Mouse (Mus musculus) cerebellum, adult 2 months (tissue): ENCODE data around the gene Glb1l2. TPM values are rescaled to one million over a fixed set of nuclear protein-coding genes. Genes with fewer than 3 reads are reported as not detected.
A peak's percentile ranks its signal among the peaks of the same experiment; 100 is the strongest.

Source experiments
- DNase-seq, 2 experiments: peaks; one replicate each; pipeline ENCODE4 v3.0.0; 2021
- H3K27ac ChIP-seq: fragments of 200-500 bp; 2 replicates; pipeline ENCODE4 v1.5.1; 2012; ENCODE audit warnings: low read length, control low read depth, inconsistent platforms; ENCODE audit not compliant: insufficient read depth
- H3K27me3 ChIP-seq: fragments of 200-500 bp; 2 replicates; pipeline ENCODE4 v1.6.1; 2012; ENCODE audit warnings: inconsistent platforms, mild to moderate bottlenecking, low read length, moderate library complexity; ENCODE audit not compliant: control insufficient read depth, insufficient read depth
- H3K4me1 ChIP-seq: fragments of 200-500 bp; 2 replicates; pipeline ENCODE4 v1.6.1; 2011; ENCODE audit warnings: low read length; ENCODE audit not compliant: control insufficient read depth, insufficient read depth
- H3K4me3 ChIP-seq: fragments of 200-500 bp; replicated peaks from 2 replicates; pipeline ENCODE3; 2011; ENCODE audit warnings: mild to moderate bottlenecking, low read depth, low read length, control low read depth; ENCODE audit not compliant: insufficient read depth
- CTCF ChIP-seq: fragments of 200-500 bp; IDR thresholded peaks from 2 replicates; pipeline ENCODE4 v1.5.1; 2011; ENCODE audit warnings: low read depth, mild to moderate bottlenecking, control low read depth, low read length, moderate library complexity, borderline replicate concordance; ENCODE audit not compliant: insufficient read depth
- POLR2A ChIP-seq: fragments of 200-500 bp; IDR thresholded peaks from 2 replicates; pipeline ENCODE4 v1.6.1; 2011; ENCODE audit warnings: low read length, control low read depth, borderline replicate concordance; ENCODE audit not compliant: insufficient read depth
- WGBS: fragments of 180-500 bp; shearing (Covaris S2); methylation state at CpG from one replicate; pipeline ENCODE4 v1.1.7; 2018; 5-methylcytosine and 5-hydroxymethylcytosine counted together
- polyA plus RNA-seq: library from polyadenylated mRNA; depleted of rRNA; stranded (reverse); fragments of >200 nt; gene quantifications from 2 replicates; pipeline ENCODE4 v1.2.3, GENCODE M21; 2012; rRNA removed

Glb1l2 gene
- polyA plus RNA-seq, result 0.64 and 1.2 TPM in 2 replicates

- Histone ChIP-seq H3K27me3 (no peaks in the 10 kb centered on the region), H3K4me1 (peaks cover 3% of the 10 kb centered on the region; the same call in 1 of the 2 replicates), H3K4me3 (peak within 1 kb of the TSS; percentile 7), H3K27ac (no peak within 1 kb of the TSS)
- peak; percentile 69 to 77 for DNase-seq
- no peak for TF ChIP-seq POLR2A
- no peak for TF ChIP-seq CTCF
- WGBS, result 1% methylated on average over 33 of the region's 33 CpGs
These were observed at the start of gene Glb1l2 for GRCm38 (mm10) chr9:26805935-26806666. TSS of gene Glb1l2 (minus strand) at chr9:26806468.

- H3K4me1 ChIP-seq, result no peaks in the 10 kb centered on the region
- no peaks in the 10 kb centered on the region for H3K27me3 ChIP-seq
- no peak for TF ChIP-seq POLR2A
- no peak for TF ChIP-seq CTCF
- no peak overlapping the region for H3K4me3 ChIP-seq
- no peak for DNase-seq
- WGBS, result 85% methylated on average over 3 of the region's 3 CpGs
- H3K27ac ChIP-seq, result no peak overlapping the region
These were observed 24.8 kb upstream of the Glb1l2 start for GRCm38 (mm10) chr9:26831089-26831488.

DNA sequence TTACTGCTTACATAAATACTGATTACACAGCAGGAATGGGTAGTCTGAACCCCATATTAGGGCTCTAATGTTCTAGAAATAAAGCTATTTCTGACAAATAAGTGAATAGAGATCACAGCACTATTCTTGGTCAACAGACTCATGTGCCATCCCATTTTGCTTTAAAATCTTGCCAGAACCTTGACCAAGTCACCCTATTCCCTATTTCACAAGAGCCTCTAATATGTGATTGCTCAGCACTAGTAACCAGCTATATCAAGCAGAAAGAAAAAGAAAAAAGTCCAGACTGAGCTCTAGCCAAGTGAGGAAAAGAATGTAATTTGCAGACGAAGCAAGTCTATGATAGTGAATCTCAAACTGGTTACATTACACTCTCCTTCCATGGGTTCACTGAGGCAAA is 13.7 kb upstream of the Glb1l2 start:
- WGBS, result 76% methylated on average over 1 of the region's 1 CpGs
- H3K27me3 ChIP-seq, result no peaks in the 10 kb centered on the region
- no peak for DNase-seq
- TF ChIP-seq POLR2A (no peak), CTCF (no peak)
- H3K27ac ChIP-seq, result no peak overlapping the region
- H3K4me3 ChIP-seq, result no peak overlapping the region
- no peaks in the 10 kb centered on the region for H3K4me1 ChIP-seq

- WGBS, result 86% methylated on average over 2 of the region's 2 CpGs
- Histone ChIP-seq H3K4me1 (peaks cover 3% of the 10 kb centered on the region; the same call in 1 of the 2 replicates), H3K27me3 (no peaks in the 10 kb centered on the region), H3K27ac (no peak overlapping the region), H3K4me3 (no peak overlapping the region)
- DNase-seq, result no peak
- TF ChIP-seq POLR2A, result no peak
- no peak for TF ChIP-seq CTCF
These were observed 2.5 kb upstream of the Glb1l2 start for GRCm38 (mm10) chr9:26808735-26809134.

DNA sequence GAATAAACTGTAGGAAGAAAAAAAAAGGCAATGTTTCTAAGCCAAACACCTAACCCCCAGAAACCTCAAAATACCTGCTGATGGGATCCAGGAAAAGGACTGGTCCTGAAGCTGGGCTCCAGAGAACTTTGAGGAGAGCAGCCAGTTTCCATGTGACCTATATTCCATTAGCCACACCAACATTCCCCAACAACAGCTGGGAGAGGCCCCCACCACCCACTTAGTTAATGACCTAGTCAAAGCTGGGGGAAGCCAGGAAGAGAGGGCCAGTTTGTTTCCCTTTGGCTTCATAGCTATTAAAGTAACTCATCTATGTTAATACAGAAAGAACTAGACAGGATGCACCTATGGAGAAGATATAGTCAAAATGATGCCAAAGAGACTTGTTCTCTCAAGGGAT is 1.9 kb downstream of the Glb1l2 start:
- no peaks in the 10 kb centered on the region for H3K27me3 ChIP-seq
- TF ChIP-seq CTCF, result no peak
- no peak overlapping the region for H3K4me3 ChIP-seq
- H3K4me1 ChIP-seq, result peaks cover 3% of the 10 kb centered on the region; the same call in 1 of the 2 replicates
- H3K27ac ChIP-seq, result no peak overlapping the region
- no peak for DNase-seq

DNA sequence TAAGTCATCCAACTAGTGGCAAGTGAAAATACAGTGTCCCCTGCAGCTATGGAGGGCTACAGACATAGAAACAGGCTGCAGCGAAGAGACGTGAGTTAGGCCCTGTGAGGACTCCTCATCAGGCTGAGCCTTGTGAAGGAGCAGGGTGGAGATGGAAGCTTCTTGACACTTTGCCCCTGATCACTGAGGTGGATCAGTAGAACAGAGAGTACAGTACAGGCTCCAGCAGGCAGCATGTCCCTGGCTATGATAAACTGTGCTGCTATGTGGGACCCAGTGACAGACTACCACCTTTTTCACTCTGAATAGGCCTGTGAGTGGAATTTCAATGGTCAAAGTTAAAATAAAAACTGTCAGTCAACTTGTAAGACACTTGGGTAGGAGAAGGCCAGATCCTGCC is 5.9 kb downstream of the Glb1l2 start:
- Histone ChIP-seq H3K4me3 (no peak overlapping the region), H3K27me3 (no peaks in the 10 kb centered on the region), H3K27ac (no peak overlapping the region), H3K4me1 (no peaks in the 10 kb centered on the region)
- 98% methylated on average over 2 of the region's 2 CpGs for WGBS
- no peak for DNase-seq
- TF ChIP-seq POLR2A (no peak), CTCF (no peak)

GRCm38 (mm10) chr9:26798731-26799130 is 7.5 kb downstream of the Glb1l2 start:
- Histone ChIP-seq H3K4me1 (no peaks in the 10 kb centered on the region), H3K27ac (no peak overlapping the region), H3K27me3 (no peaks in the 10 kb centered on the region; the same call in 1 of the 2 replicates), H3K4me3 (no peak overlapping the region)
- no peak for TF ChIP-seq POLR2A
- TF ChIP-seq CTCF, result no peak
- 98% methylated on average over 1 of the region's 1 CpGs for WGBS
- DNase-seq, result no peak

DNA sequence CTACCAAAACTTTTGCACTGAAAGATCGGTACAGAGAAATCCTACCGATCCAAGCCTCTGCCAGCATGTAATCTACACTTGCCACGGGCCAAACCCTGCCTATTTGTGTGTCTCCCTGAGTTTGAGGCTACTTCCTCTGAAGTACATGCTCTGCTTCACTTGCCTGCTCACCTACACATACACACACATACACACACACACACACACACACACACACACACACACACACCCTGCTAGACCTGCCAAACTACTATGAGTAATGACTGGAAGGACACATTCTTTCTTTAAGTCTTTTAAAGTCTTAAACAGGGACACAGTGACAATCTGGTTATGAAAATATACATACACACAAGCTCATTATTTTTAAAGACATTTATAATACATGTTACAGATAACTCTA is 8.1 kb downstream of the Glb1l2 start:
- Histone ChIP-seq H3K27me3 (no peaks in the 10 kb centered on the region; the same call in 1 of the 2 replicates), H3K4me3 (no peak overlapping the region), H3K4me1 (0 out of 2 replicates have a peak, but pooled peaks cover under 1% of the 10 kb centered on the region), H3K27ac (no peak overlapping the region)
- 94% methylated on average over 3 of the region's 3 CpGs for WGBS
- no peak for TF ChIP-seq POLR2A
- no peak for TF ChIP-seq CTCF
- no peak for DNase-seq
